8 mouse cellular contexts compared by ENCODE assay signal in the genomic region with DNA sequence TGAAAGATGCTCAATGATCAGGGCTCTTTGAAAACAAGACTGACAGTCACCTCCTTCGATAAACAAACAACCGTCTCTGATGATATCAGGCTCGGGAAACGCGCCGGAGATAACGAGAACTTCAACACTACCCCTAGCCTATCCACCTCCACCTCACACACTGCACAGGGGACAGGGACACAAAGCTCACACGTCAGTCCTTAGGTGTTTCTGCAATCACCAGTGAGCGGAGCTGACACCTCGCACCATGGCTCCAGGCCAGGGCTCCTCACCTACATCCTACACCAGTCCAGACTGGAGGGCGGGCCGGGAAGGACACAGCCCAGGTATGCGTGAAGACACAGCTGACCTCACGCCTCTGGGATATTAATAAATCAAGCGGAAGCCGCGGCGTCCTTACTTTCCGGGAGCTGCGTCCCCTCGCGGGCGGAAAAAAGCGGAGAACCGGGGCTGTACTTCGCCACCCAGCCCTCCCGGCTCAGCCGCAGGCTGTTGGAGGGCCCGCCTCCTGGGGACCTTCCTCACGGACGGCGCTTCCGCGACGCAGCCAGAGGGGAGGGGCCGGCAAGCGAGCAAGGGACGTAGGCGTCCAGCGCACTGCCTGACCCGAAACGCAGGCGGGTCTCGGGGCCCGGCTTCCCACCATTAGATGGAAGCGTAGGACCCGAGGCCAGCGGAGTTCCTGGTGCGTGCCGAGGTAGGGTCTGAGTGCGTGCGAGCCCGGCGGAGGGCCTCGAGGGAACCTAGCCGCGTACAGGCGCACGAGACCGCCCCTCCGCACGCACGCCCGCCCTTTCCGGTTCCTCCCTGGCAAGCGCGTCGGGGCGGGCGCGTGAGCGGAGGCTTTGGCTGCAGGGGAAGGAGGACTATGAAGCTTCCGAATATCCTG. TPM values are rescaled to one million over a fixed set of nuclear protein-coding genes. Genes with fewer than 3 reads are reported as not detected.
DNase-seq lines count a peak whose midpoint lies in the region; ATAC-seq and TF ChIP-seq lines count a peak whose summit lies in the region.

A gene (plus strand): TSS at position 430 of the 889 bp plus-strand sequence.
A gene (minus strand): TSS at position 502 of the 889 bp plus-strand sequence.

- peak in 1 of 2 experiments; percentile 23; a peak in 1 of 4 replicates for TF ChIP-seq EP300 in MEL (IDR thresholded peaks at IDR 0.05; ENCODE audit: low read depth in 1 of 2, low read length in 2 of 2)

- H3K4me3 ChIP-seq in MEL (ENCODE audit: control insufficient read depth in 1 of 2, insufficient read depth in 1 of 2, low read depth in 2 of 2, low read length in 2 of 2), result peak within 1 kb of the TSS; percentile 81 to 83
- peak within 1 kb of the TSS; percentile 96 for H3K4me3 ChIP-seq in cerebellum, adult 2 months (replicated peaks; ENCODE audit: insufficient read depth, low read depth, low read length)
- H3K4me3 ChIP-seq in forebrain, postnatal 0 days (ENCODE audit: low read depth, low read length), result peak within 1 kb of the TSS; percentile 60
- peak within 1 kb of the TSS; percentile 66 for H3K4me3 ChIP-seq in lung, embryonic 16.5 days (ENCODE audit: low read length)

- H3K36me3 ChIP-seq in MEL (ENCODE audit: control insufficient read depth in 1 of 2, insufficient read depth in 2 of 2, low read length in 2 of 2), result peaks cover 7 to 15% of the 10 kb centered on the region in 2 experiments
- H3K36me3 ChIP-seq in forebrain, postnatal 0 days (ENCODE audit: insufficient read depth), result peaks cover 16% of the 10 kb centered on the region
- no peaks in the 10 kb centered on the region; the same call in 1 of the 2 replicates for H3K36me3 ChIP-seq in lung, embryonic 16.5 days (ENCODE audit: control insufficient read depth, insufficient read depth, low read length)

- peak; percentile 99 for ATAC-seq in forebrain, postnatal 0 days
- peak; percentile 98 for ATAC-seq in lung, embryonic 16.5 days (ENCODE audit: low read depth)

- no peaks in the 10 kb centered on the region for H3K9me3 ChIP-seq in MEL (replicated peaks; ENCODE audit: insufficient read depth, low read length)
- H3K9me3 ChIP-seq in forebrain, postnatal 0 days (ENCODE audit: low read length), result no peaks in the 10 kb centered on the region
- H3K9me3 ChIP-seq in lung, embryonic 16.5 days (ENCODE audit: control insufficient read depth, low read length), result no peaks in the 10 kb centered on the region

- H3K4me1 ChIP-seq in MEL (ENCODE audit: control insufficient read depth in 1 of 2, insufficient read depth in 2 of 2, low read length in 2 of 2), result peaks cover 0 to 3% of the 10 kb centered on the region in 2 experiments; a peak in 2 of 4 replicates
- H3K4me1 ChIP-seq in cerebellum, adult 2 months (ENCODE audit: control insufficient read depth, insufficient read depth, low read length), result no peaks in the 10 kb centered on the region
- H3K4me1 ChIP-seq in forebrain, postnatal 0 days (ENCODE audit: insufficient read depth), result peaks cover 5% of the 10 kb centered on the region; the same call in 1 of the 2 replicates
- H3K4me1 ChIP-seq in lung, embryonic 16.5 days (replicated peaks; ENCODE audit: control insufficient read depth, insufficient read depth, low read length), result 0 out of 2 replicates have a peak, but pooled peaks cover 3% of the 10 kb centered on the region

- H3K9ac ChIP-seq in MEL (ENCODE audit: control insufficient read depth, low read depth, low read length, poor library complexity, severe bottlenecking), result peak within 1 kb of the TSS; percentile 96
- H3K9ac ChIP-seq in forebrain, postnatal 0 days, result peak within 1 kb of the TSS; percentile 85
- H3K9ac ChIP-seq in lung, embryonic 16.5 days (ENCODE audit: low read length), result peak within 1 kb of the TSS; percentile 75

- TF ChIP-seq POLR2A in MEL (IDR thresholded peaks at IDR 0.05; ENCODE audit: control insufficient read depth in 1 of 2, insufficient read depth in 1 of 2, low read depth in 1 of 2, low read length in 2 of 2, poor library complexity in 1 of 2), result peak; percentile 25 to 79; a peak in 1 of 4 replicates
- TF ChIP-seq POLR2A in cerebellum, adult 2 months (IDR thresholded peaks at IDR 0.05; ENCODE audit: borderline replicate concordance, insufficient read depth, low read length), result peak; percentile 77; the same call in 1 of the 2 replicates

- H3K27me3 ChIP-seq in MEL (ENCODE audit: control insufficient read depth in 1 of 2, insufficient read depth in 2 of 2, low read length in 2 of 2), result no peaks in the 10 kb centered on the region
- no peaks in the 10 kb centered on the region for H3K27me3 ChIP-seq in cerebellum, adult 2 months (ENCODE audit: control insufficient read depth, insufficient read depth, low read length)
- no peaks in the 10 kb centered on the region for H3K27me3 ChIP-seq in forebrain, postnatal 0 days (ENCODE audit: insufficient read depth, low read length)
- H3K27me3 ChIP-seq in lung, embryonic 16.5 days (ENCODE audit: control insufficient read depth, insufficient read depth, low read depth, low read length), result no peaks in the 10 kb centered on the region

- no peak for TF ChIP-seq RAD21 in MEL (IDR thresholded peaks at IDR 0.05; ENCODE audit: low read depth, low read length)

- H3K4me2 ChIP-seq in forebrain, postnatal 0 days (ENCODE audit: low read depth), result peak within 1 kb of the TSS; percentile 64
- peak within 1 kb of the TSS; percentile 83 for H3K4me2 ChIP-seq in lung, embryonic 16.5 days (ENCODE audit: low read depth, low read length)

- H3K79me2 ChIP-seq in MEL (ENCODE audit: control insufficient read depth, insufficient read depth, low read length, poor library complexity), result peaks cover 35% of the 10 kb centered on the region

- H3K27ac ChIP-seq in MEL (ENCODE audit: control insufficient read depth, low read depth, low read length), result peak within 1 kb of the TSS; percentile 91
- H3K27ac ChIP-seq in cerebellum, adult 2 months (ENCODE audit: insufficient read depth, low read length), result peak within 1 kb of the TSS; percentile 99
- peak within 1 kb of the TSS; percentile 97 for H3K27ac ChIP-seq in forebrain, postnatal 0 days (ENCODE audit: low read depth, low read length)
- peak within 1 kb of the TSS; percentile 96 for H3K27ac ChIP-seq in lung, embryonic 16.5 days (ENCODE audit: low read length)

- TF ChIP-seq CTCF in MEL (IDR thresholded peaks at IDR 0.05 in 2 of 3, conservative IDR thresholded peaks at IDR 0.05 in 1 of 3; ENCODE audit: control insufficient read depth in 1 of 3, insufficient read depth in 1 of 3, low read depth in 2 of 3, low read length in 3 of 3, poor library complexity in 1 of 3, severe bottlenecking in 1 of 3), result peak in 1 of 3 experiments; percentile 12; a peak in 1 of 6 replicates
- no peak for TF ChIP-seq CTCF in cerebellum, adult 2 months (IDR thresholded peaks at IDR 0.05; ENCODE audit: borderline replicate concordance, insufficient read depth, low read depth, low read length)
- TF ChIP-seq CTCF in forebrain, postnatal 0 days (IDR thresholded peaks at IDR 0.05; ENCODE audit: low read depth), result peak; percentile 25

- DNase-seq in MEL (ENCODE audit: low read depth, low spot score), result peak; percentile 97
- DNase-seq in cerebellum, adult 2 months, result peak; percentile 93 to 98
- DNase-seq in forebrain, postnatal 0 days, result peak; percentile 97
- peak; percentile 95 for DNase-seq in heart, postnatal 4 days
- peak; percentile 71 for DNase-seq in layer of hippocampus, adult 9-10 months (ENCODE audit: low spot score)
- DNase-seq in ovary, postnatal 10 days (ENCODE audit: low spot score), result peak; percentile 94
- peak; percentile 89 to 94 for DNase-seq in thymus, postnatal 10 days (ENCODE audit: low spot score in 2 of 2)

- under 1% methylated on average over 73 of the region's 73 CpGs for WGBS in cerebellum, adult 2 months
- WGBS in forebrain, postnatal 0 days, result under 1% methylated on average over 61 of the region's 73 CpGs
- under 1% methylated on average over 73 of the region's 73 CpGs for WGBS in lung, embryonic 16.5 days

TF ChIP-seq in MEL, 35 proteins besides CTCF, POLR2A, EP300 and RAD21 (continues in another document):
- TF ChIP-seq ZMIZ1 (IDR thresholded peaks at IDR 0.05; ENCODE audit: low read depth, low read length), result peak; percentile 24; the same call in 1 of the 2 replicates
- TF ChIP-seq RCOR1 (IDR thresholded peaks at IDR 0.05; ENCODE audit: low read depth, low read length), result no peak
- no peak for TF ChIP-seq MEF2A (IDR thresholded peaks at IDR 0.05; ENCODE audit: extremely low read depth, insufficient replicate concordance, low read depth, low read length, poor library complexity, severe bottlenecking)
- no peak for TF ChIP-seq MAFK (IDR thresholded peaks at IDR 0.05; ENCODE audit: borderline replicate concordance, low read depth, low read length)
- no peak for TF ChIP-seq CHD1 (IDR thresholded peaks at IDR 0.05; ENCODE audit: low read depth, low read length)
- TF ChIP-seq HCFC1 (IDR thresholded peaks at IDR 0.05; ENCODE audit: low read depth, low read length), result peak; percentile 94
- no peak for TF ChIP-seq POLR2AphosphoS5 (IDR thresholded peaks at IDR 0.05; ENCODE audit: borderline replicate concordance, low read depth, low read length)
- TF ChIP-seq ZNF384 (IDR thresholded peaks at IDR 0.05; ENCODE audit: low read depth, low read length), result no peak
- peak; percentile 19; the same call in 1 of the 2 replicates for TF ChIP-seq USF1 (IDR thresholded peaks at IDR 0.05; ENCODE audit: low read depth, low read length)
- TF ChIP-seq BHLHE40 (IDR thresholded peaks at IDR 0.05; ENCODE audit: borderline replicate concordance, low read depth, low read length), result no peak; the same call in 1 of the 2 replicates
- no peak for TF ChIP-seq ZC3H11A (IDR thresholded peaks at IDR 0.05; ENCODE audit: low read depth, low read length)

RNA-seq across cellular contexts. Expression of the first gene that starts in this region (rescaled TPM):
- total RNA-seq in MEL (2012; rRNA removed), result 234 and 247 TPM in 2 replicates
- 100 to 1,000 TPM; 199 to 216 TPM for polyA plus RNA-seq in MEL (2012; ENCODE audit: insufficient read depth in 1 of 2, insufficient read length in 2 of 2, low read depth in 1 of 2, low replicate concordance in 2 of 2, missing spikeins in 1 of 2)
- 141 and 148 TPM in 2 replicates for polyA plus RNA-seq in cerebellum, adult 2 months (2012; rRNA removed)
- 162 and 212 TPM in 2 replicates for total RNA-seq in forebrain, postnatal 0 days (2014; rRNA removed)
- polyA plus RNA-seq in forebrain, postnatal 0 days (2015; fragmentation: Nextera tagmentation; extraction: Ambion mirVana), result 401 and 512 TPM in 2 replicates
- 100 to 1,000 TPM; 102 to 106 TPM for total RNA-seq in heart, postnatal 4 days (2021)
- polyA plus RNA-seq in lung, embryonic 16.5 days (2015; fragmentation: Nextera tagmentation; extraction: Ambion mirVana), result 257 TPM in 2 replicates

RNA-seq across cellular contexts. Expression of the second gene that starts in this region (rescaled TPM):
- total RNA-seq in MEL (2012; rRNA removed), result 29.4 and 31.2 TPM in 2 replicates
- 10 to 100 TPM in 1 of 2 experiments, not detected in 1; 21.7 TPM for polyA plus RNA-seq in MEL (2012; ENCODE audit: insufficient read depth in 1 of 2, insufficient read length in 2 of 2, low read depth in 1 of 2, low replicate concordance in 2 of 2, missing spikeins in 1 of 2)
- 15.6 and 17.0 TPM in 2 replicates for polyA plus RNA-seq in cerebellum, adult 2 months (2012; rRNA removed)
- 22.2 and 28.2 TPM in 2 replicates for total RNA-seq in forebrain, postnatal 0 days (2014; rRNA removed)
- 11.3 and 13.3 TPM in 2 replicates for polyA plus RNA-seq in forebrain, postnatal 0 days (2015; fragmentation: Nextera tagmentation; extraction: Ambion mirVana)
- total RNA-seq in heart, postnatal 4 days (2021), result 10 to 100 TPM; 21.8 to 22.5 TPM
- polyA plus RNA-seq in lung, embryonic 16.5 days (2015; fragmentation: Nextera tagmentation; extraction: Ambion mirVana), result 21.4 and 22.4 TPM in 2 replicates

Comparison
In these comparisons a context has a peak if more than half of its experiments do, and no peak if none do; other contexts are left out.
1. Peak in every context shown above with its lines: DNase-seq, ATAC-seq, H3K4me3 ChIP-seq and H3K27ac ChIP-seq.